Mouse (Mus musculus) hematopoietic multipotent progenitor cell, adult 10-12 weeks (in vitro differentiated cells): ENCODE data around the gene Brd3. TPM values are rescaled to one million over a fixed set of nuclear protein-coding genes. Genes with fewer than 3 reads are reported as not detected.

ENCODE experiments used
- polyA plus RNA-seq: library from polyadenylated mRNA; stranded (reverse); fragments of >175 nt; gene quantifications from 2 replicates; pipeline ENCODE4 v1.2.3, GENCODE M21; 2012; ENCODE audit warnings: low replicate concordance

The Brd3 gene
- polyA plus RNA-seq = 73.3 and 74.6 TPM in 2 replicates

GRCm38 (mm10) chr2:27507562-27507961 lies at the start of gene Brd3:
Gene Brd3, minus strand, starts transcription at chr2:27507662.

DNA sequence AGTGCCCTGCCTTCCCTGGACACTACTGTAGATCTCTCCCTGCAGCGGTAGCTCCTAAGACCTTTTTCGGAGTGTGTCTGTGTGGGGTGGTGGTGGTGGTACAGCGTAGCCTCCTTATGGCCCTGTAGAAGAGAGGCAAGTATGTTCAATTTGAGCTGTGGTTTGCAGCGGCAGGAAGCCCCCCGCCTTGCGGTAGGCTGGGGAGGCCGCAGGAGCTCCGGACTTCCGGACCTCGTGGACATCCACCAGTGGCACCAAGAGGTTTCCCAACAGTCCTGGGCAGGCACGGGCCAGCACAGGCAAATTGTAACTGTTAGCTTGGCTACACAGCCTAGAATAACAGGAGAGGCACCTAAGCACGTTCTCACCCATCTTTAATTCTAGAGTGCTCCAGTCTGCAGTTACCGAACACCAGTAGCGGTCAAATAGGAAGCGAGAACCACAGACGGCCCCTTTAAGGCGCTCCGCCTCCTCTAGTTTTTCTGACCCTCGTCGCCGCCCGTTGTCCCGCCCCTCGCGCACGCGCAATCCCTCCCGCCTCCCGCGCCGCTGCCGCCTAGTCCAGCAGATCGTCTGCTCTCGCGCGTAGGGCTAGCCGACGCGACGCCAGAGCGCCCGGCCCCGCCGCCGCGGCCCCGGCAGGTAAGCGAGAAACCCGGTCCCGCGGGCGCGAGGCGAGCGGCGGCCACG lies 7.3 kb upstream of the Brd3 start, which contains the start of gene Wdr5:
Wdr5 (plus strand) TSS at position 519 of the 690 bp plus-strand sequence.

DNA sequence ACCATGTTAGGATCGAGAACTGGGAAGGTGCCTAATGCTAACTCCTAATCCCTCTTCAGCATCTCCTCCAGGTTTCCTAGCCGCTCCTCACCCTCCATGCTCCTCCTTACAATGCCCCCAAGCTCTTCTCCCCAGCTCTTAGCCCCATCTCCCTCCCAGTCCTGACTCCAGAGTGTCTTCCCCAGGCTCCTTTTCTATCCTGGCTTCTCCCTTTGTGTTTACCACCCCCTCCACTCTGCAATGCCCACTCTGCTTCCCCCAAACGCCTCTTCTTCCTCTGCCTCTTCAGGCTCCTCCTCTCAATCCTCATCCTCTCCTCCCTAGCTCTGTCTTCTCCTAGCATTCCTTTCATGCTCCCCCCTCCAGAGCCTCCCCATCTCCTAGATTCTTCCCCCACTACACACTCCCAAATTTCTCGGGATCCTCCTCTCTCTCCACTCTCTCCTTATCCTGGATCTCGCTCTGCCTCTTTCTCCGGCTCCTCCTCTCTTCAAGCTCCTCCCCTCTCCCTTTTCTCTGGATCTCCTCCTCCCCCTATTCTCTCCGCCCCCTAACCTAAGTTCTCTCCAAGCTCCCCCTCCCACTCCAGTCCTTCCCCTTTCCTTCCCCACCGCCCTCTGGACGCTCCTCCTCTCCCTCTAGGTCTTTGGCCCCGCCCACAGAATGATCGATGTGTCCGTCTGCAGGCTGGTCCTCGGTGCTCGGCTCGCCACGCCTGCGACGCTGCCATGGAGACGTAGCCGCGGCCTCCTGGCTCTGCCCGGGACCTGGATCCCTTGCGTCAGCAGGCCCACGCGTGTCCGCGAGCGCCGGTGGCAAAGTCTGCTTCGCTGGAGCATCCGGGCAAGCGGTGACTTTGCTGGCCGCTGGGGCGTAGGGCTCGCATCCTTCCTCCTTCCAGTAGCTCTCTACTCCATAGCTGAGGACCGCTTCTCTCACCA lies 65.4 kb downstream of the Brd3 start, which contains the start of gene Brd3os:
Brd3os (plus strand) TSS at position 558 of the 941 bp plus-strand sequence.

GRCm38 (mm10) chr2:27426855-27427457 lies 80.5 kb downstream of the Brd3 start, which contains the start of gene Vav2:
Gene Vav2, minus strand, starts transcription at chr2:27427033.

Other genes with a start within 250 kb of the Brd3 start
- gene Vav2, start 80.6 kb downstream of the Brd3 start, polyA plus RNA-seq = 63.7 and 86.0 TPM in 2 replicates
- 0.31 and 1.4 TPM in 2 replicates for gene Brd3os, start 65.3 kb downstream of the Brd3 start, polyA plus RNA-seq
- 31.1 and 49.3 TPM in 2 replicates for gene Wdr5, start 7.5 kb upstream of the Brd3 start, polyA plus RNA-seq
- 64.7 and 67.7 TPM in 2 replicates for gene Rxra, start 168.8 kb upstream of the Brd3 start, polyA plus RNA-seq